Mouse (Mus musculus): ENCODE results near the gene March5. TPM values are rescaled to one million over a fixed set of nuclear protein-coding genes. Genes with fewer than 3 reads are reported as not detected.
A peak's percentile ranks its signal among the peaks of the same experiment; 100 is the strongest.

The March5 gene
- polyA plus RNA-seq (2015; fragmentation: Nextera tagmentation; extraction: Ambion mirVana), result 44.9 and 45.6 TPM in 2 replicates

DNA sequence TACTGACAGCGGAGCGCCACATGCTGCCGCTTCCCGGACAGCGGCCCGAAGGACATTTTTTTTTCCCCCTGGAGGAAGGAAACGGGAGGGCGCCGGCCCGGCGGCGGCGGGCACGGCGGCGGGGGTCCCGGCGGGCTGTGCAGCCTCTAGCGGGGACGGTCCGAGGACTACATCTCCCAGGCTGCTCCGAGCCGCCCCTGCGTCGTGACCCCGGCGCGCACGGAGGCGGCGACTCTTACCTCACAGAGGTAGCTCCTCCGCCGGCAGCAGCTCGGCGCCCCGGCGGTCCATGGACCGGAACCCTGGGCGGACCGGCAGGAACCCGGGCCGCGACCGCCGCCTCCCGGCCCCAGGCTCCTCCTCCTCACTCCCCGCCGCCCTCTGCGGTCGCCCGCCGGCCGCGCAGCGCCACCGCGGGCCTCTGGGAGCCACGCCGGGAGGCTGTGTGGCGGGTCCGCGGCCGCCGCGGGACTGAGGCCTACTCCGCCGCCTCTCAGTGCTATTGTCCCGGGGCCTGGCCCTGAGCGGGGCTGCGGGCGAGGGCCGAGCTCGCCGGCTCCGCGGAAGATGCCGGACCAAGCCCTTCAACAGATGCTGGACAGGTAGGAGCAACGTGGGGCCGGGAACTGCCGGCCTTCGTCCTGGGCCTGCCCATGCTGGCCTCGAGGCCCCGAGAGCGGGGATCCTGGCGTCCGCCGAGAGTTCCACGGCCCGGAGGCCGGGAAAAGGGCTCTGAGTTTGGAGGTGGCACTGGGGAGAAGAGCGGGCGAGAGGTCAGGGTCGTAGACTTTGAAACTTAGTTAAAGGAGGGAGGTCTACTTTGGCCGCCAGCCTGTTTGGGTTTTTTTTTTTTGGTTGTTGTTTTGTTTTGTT, at the start of gene March5:
March5 (plus strand) TSS at position 241 of the 873 bp plus-strand sequence.
- Histone ChIP-seq H3K36me3 (ENCODE audit: control insufficient read depth, insufficient read depth) (peaks cover 6% of the 10 kb centered on the region; the same call in 1 of the 2 replicates), H3K4me3 (ENCODE audit: low read depth, low read length) (peak within 1 kb of the TSS; percentile 94), H3K9me3 (ENCODE audit: control insufficient read depth) (no peaks in the 10 kb centered on the region), H3K4me1 (replicated peaks; ENCODE audit: control insufficient read depth, insufficient read depth, low read length) (peaks cover 11% of the 10 kb centered on the region), H3K4me2 (replicated peaks; ENCODE audit: low read depth) (peak within 1 kb of the TSS; percentile 98), H3K9ac (ENCODE audit: low read depth, low read length) (peak within 1 kb of the TSS; percentile 88), H3K27me3 (replicated peaks; ENCODE audit: control insufficient read depth, insufficient read depth, low read length) (no peaks in the 10 kb centered on the region), H3K27ac (ENCODE audit: low read depth, low read length) (peak within 1 kb of the TSS; percentile 89)
- TF ChIP-seq CTCF (IDR thresholded peaks at IDR 0.05; ENCODE audit: low read depth), result peak; percentile 36
- WGBS, result under 1% methylated on average over 88 of the region's 94 CpGs
- peak; percentile 90 for ATAC-seq

DNA sequence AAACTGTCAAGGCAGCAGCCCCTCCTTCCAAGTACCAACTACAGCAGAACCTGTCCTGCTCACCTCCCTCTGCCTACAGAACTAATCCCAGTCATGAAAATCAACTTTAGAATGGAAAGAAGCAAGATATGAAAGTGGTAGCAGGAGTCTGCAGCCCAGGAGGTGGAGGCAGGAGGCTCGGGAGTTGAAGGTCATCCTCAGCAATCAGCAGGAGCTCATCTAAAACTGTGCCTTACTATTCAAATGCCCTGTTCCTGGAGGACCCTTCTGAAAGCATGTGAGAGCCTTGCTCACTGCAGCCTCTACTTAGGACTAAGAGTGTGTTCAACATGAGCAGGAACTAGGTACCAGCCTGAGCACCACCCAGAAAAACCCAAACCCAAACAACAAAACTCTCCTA, 35.2 kb upstream of the March5 start:
- no peak overlapping the region for H3K4me3 ChIP-seq (ENCODE audit: low read depth, low read length)
- no peak for TF ChIP-seq CTCF (IDR thresholded peaks at IDR 0.05; ENCODE audit: low read depth)
- no peak overlapping the region for H3K9ac ChIP-seq (ENCODE audit: low read depth, low read length)
- no peaks in the 10 kb centered on the region for H3K4me1 ChIP-seq (replicated peaks; ENCODE audit: control insufficient read depth, insufficient read depth, low read length)
- no peak overlapping the region for H3K27ac ChIP-seq (ENCODE audit: low read depth, low read length)
- 35% methylated on average over 1 of the region's 1 CpGs for WGBS
- no peaks in the 10 kb centered on the region for H3K9me3 ChIP-seq (ENCODE audit: control insufficient read depth)
- 0 out of 2 replicates have a peak, but pooled peaks cover 8% of the 10 kb centered on the region for H3K27me3 ChIP-seq (replicated peaks; ENCODE audit: control insufficient read depth, insufficient read depth, low read length)
- ATAC-seq, result no peak
- H3K36me3 ChIP-seq (ENCODE audit: control insufficient read depth, insufficient read depth), result no peaks in the 10 kb centered on the region
- H3K4me2 ChIP-seq (replicated peaks; ENCODE audit: low read depth), result no peak overlapping the region

DNA sequence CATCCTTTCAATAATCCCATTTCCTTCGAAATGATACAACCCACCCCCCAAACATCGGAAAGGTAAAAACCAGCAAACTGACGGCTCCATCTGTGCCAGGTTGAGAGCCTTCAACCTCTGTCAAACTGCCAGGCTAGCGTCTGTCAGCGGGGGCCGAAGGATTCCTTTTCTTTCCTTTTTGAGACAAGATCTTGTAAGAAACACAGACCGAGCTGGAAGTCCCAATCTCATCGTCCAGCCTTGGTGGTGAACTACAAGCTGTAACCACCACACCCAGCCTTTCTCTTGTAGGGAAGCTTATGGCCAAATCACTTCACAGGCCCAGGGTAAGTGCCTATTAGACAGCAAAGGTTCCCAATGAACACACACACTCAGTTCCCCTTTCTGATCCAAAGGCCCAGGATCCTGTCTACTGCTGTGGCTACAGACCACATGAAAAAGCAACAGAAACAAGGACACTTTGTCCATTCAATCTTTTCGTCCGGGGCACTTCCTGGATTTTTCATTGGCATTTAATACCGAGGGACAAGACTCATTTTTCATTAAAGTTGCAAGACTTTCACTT, 34.7 kb upstream of the March5 start:
- ATAC-seq, result no peak
- 0 out of 2 replicates have a peak, but pooled peaks cover 8% of the 10 kb centered on the region for H3K27me3 ChIP-seq (replicated peaks; ENCODE audit: control insufficient read depth, insufficient read depth, low read length)
- no peak overlapping the region for H3K27ac ChIP-seq (ENCODE audit: low read depth, low read length)
- no peak overlapping the region for H3K4me3 ChIP-seq (ENCODE audit: low read depth, low read length)
- no peaks in the 10 kb centered on the region for H3K36me3 ChIP-seq (ENCODE audit: control insufficient read depth, insufficient read depth)
- H3K9ac ChIP-seq (ENCODE audit: low read depth, low read length), result no peak overlapping the region
- no peaks in the 10 kb centered on the region for H3K9me3 ChIP-seq (ENCODE audit: control insufficient read depth)
- no peak for TF ChIP-seq CTCF (IDR thresholded peaks at IDR 0.05; ENCODE audit: low read depth)
- no peaks in the 10 kb centered on the region for H3K4me1 ChIP-seq (replicated peaks; ENCODE audit: control insufficient read depth, insufficient read depth, low read length)
- H3K4me2 ChIP-seq (replicated peaks; ENCODE audit: low read depth), result 0 out of 2 replicates have a peak overlapping the region, but pooled peaks have one; percentile 100
- 83% methylated on average over 11 of the region's 11 CpGs for WGBS

DNA sequence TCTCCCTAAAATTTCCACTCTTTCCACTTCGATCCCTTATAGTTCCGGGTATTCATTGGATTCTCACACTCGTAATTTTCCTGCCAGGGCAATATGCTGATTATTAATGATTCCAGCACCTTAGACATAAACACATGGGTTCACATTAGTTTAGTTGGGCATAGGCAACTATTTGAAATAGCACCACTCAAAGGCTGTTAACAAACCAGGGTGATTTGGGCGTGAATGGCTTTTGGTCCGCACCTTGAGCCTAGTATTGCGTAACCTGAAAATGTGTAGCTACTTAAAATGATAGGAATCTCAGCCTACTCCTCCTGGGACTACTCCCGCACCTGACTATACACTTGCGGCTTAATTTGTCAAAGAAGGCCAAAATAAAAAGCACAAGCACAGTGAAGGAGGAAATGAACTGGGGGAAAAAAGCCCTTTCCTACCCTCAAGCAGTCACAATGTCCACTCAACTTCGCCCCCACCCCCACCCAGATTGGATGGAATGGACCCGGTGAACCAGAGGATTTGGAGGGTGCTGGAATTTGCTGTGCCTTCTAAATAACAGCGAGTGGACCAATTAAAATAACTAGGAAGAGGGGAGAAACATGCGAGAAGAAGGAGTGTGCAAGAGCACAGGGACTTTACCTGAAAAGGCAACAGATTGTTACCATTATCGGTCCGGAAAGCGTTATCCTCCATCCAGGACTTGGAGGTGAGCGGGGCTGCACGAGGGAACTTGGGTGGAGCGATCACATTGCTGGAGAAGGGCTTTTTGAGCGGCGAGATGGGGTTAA, 33.8 kb upstream of the March5 start:
- 0 out of 2 replicates have a peak, but pooled peaks cover 8% of the 10 kb centered on the region for H3K27me3 ChIP-seq (replicated peaks; ENCODE audit: control insufficient read depth, insufficient read depth, low read length)
- H3K4me2 ChIP-seq (replicated peaks; ENCODE audit: low read depth), result peak overlapping the region; percentile 100
- H3K9ac ChIP-seq (ENCODE audit: low read depth, low read length), result no peak overlapping the region
- peak overlapping the region; percentile 67 for H3K4me3 ChIP-seq (ENCODE audit: low read depth, low read length)
- TF ChIP-seq CTCF (IDR thresholded peaks at IDR 0.05; ENCODE audit: low read depth), result no peak
- 25% methylated on average over 20 of the region's 20 CpGs for WGBS
- no peaks in the 10 kb centered on the region for H3K4me1 ChIP-seq (replicated peaks; ENCODE audit: control insufficient read depth, insufficient read depth, low read length)
- ATAC-seq, result no peak
- H3K27ac ChIP-seq (ENCODE audit: low read depth, low read length), result no peak overlapping the region
- H3K36me3 ChIP-seq (ENCODE audit: control insufficient read depth, insufficient read depth), result no peaks in the 10 kb centered on the region
- H3K9me3 ChIP-seq (ENCODE audit: control insufficient read depth), result no peaks in the 10 kb centered on the region

DNA sequence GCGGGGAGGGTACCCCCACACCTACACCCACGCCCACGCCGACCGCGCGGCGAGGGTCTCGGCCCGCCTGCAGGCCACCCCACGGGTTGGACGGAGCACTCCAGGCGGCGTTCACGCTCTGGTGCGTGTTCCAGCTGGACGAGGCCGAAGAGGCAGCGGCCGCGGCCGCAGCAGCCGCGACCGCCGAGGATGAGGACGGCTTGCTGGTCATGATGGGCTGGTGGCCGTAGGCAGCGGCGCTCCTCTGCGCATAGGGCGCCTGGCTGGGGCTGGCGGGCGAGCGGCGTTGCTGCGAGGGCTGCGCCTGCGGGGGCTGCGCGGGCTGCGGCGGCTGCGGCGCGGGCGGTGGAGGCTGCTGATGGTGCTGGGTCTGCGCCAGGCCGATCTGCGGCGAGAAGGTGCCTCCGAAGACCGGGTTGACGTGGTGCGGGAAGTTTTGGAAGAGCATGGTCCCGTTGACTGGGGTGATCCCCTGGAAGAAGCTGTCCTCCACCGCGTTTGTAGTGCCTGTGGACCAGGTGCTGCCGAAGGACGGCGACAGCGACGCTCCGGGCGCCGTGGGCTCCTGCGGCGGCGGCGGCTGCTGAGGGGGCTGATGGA, 33.1 kb upstream of the March5 start:
- Histone ChIP-seq H3K9me3 (ENCODE audit: control insufficient read depth) (no peaks in the 10 kb centered on the region), H3K4me2 (replicated peaks; ENCODE audit: low read depth) (peak overlapping the region; percentile 100), H3K9ac (ENCODE audit: low read depth, low read length) (peak overlapping the region; percentile 60), H3K27ac (ENCODE audit: low read depth, low read length) (peak overlapping the region; percentile 78; the same call in 1 of the 2 replicates), H3K4me1 (replicated peaks; ENCODE audit: control insufficient read depth, insufficient read depth, low read length) (no peaks in the 10 kb centered on the region), H3K36me3 (ENCODE audit: control insufficient read depth, insufficient read depth) (no peaks in the 10 kb centered on the region), H3K27me3 (replicated peaks; ENCODE audit: control insufficient read depth, insufficient read depth, low read length) (0 out of 2 replicates have a peak, but pooled peaks cover 8% of the 10 kb centered on the region), H3K4me3 (ENCODE audit: low read depth, low read length) (peak overlapping the region; percentile 67)
- TF ChIP-seq CTCF (IDR thresholded peaks at IDR 0.05; ENCODE audit: low read depth), result no peak
- ATAC-seq, result peak; percentile 25; the same call in 1 of the 2 replicates
- WGBS, result under 1% methylated on average over 70 of the region's 70 CpGs

All from intestine, postnatal 0 days (tissue).